Mouse (Mus musculus): Measurements from ENCODE around the gene Med18. TPM values are rescaled to one million over a fixed set of nuclear protein-coding genes. Genes with fewer than 3 reads are reported as not detected.

Med18 gene
- polyA plus RNA-seq, 1 experiment from 2014 or later = 25.2 TPM

GRCm38 (mm10) chr4:132411322-132412094, 52.2 kb downstream of the Med18 start:
- Histone ChIP-seq H3K4me1 (ENCODE audit: control insufficient read depth, insufficient read depth, low read length) (no peaks in the 10 kb centered on the region), H3K9me3 (replicated peaks; ENCODE audit: control insufficient read depth, low read length) (no peaks in the 10 kb centered on the region), H3K4me3 (ENCODE audit: low read depth, low read length) (no peak overlapping the region), H3K36me3 (replicated peaks; ENCODE audit: control insufficient read depth, insufficient read depth, low read depth, low read length) (no peaks in the 10 kb centered on the region), H3K4me2 (ENCODE audit: low read depth, low read length) (no peak overlapping the region), H3K27me3 (ENCODE audit: control insufficient read depth, insufficient read depth, low read length) (no peaks in the 10 kb centered on the region), H3K9ac (replicated peaks; ENCODE audit: low read length) (no peak overlapping the region), H3K27ac (replicated peaks; ENCODE audit: low read depth, low read length) (no peak overlapping the region)
- DNase-seq (ENCODE audit: low spot score) = peak; percentile 52
- WGBS = 62% methylated on average over 8 of the region's 8 CpGs
- ATAC-seq (replicated peaks; ENCODE audit: insufficient number of reproducible peaks, low FRiP score, low TSS enrichment, low read depth) = no peak

GRCm38 (mm10) chr4:132409587-132410229, 54.0 kb downstream of the Med18 start:
- Histone ChIP-seq H3K36me3 (replicated peaks; ENCODE audit: control insufficient read depth, insufficient read depth, low read depth, low read length) (no peaks in the 10 kb centered on the region; the same call in 1 of the 2 replicates), H3K9me3 (replicated peaks; ENCODE audit: control insufficient read depth, low read length) (no peaks in the 10 kb centered on the region), H3K4me2 (ENCODE audit: low read depth, low read length) (no peak overlapping the region), H3K27me3 (ENCODE audit: control insufficient read depth, insufficient read depth, low read length) (no peaks in the 10 kb centered on the region), H3K9ac (replicated peaks; ENCODE audit: low read length) (no peak overlapping the region), H3K27ac (replicated peaks; ENCODE audit: low read depth, low read length) (no peak overlapping the region), H3K4me1 (ENCODE audit: control insufficient read depth, insufficient read depth, low read length) (no peaks in the 10 kb centered on the region), H3K4me3 (ENCODE audit: low read depth, low read length) (no peak overlapping the region)
- ATAC-seq (replicated peaks; ENCODE audit: insufficient number of reproducible peaks, low FRiP score, low TSS enrichment, low read depth) (no peak), DNase-seq (ENCODE audit: low spot score) (no peak)
- WGBS = 90% methylated on average over 4 of the region's 4 CpGs

Other genes with a start within 250 kb of the Med18 start
- gene Gmeb1, start 202.3 kb downstream of the Med18 start, polyA plus RNA-seq (2014; fragmentation: Nextera tagmentation; extraction: Ambion mirVana) = 34.9 and 35.4 TPM in 2 replicates
- gene Taf12, start 189.5 kb downstream of the Med18 start, polyA plus RNA-seq (2014; fragmentation: Nextera tagmentation; extraction: Ambion mirVana) = 60.5 and 64.6 TPM in 2 replicates
- gene Rab42, start 160.5 kb downstream of the Med18 start, polyA plus RNA-seq (2014; fragmentation: Nextera tagmentation; extraction: Ambion mirVana) = 0.67 and 2.2 TPM in 2 replicates
- gene Trnau1ap, start 134.4 kb downstream of the Med18 start, polyA plus RNA-seq (2014; fragmentation: Nextera tagmentation; extraction: Ambion mirVana) = 76.6 and 79.7 TPM in 2 replicates
- gene Rcc1, start 110.3 kb downstream of the Med18 start, polyA plus RNA-seq (2014; fragmentation: Nextera tagmentation; extraction: Ambion mirVana) = 60.6 and 61.5 TPM in 2 replicates
- 23.1 and 26.6 TPM in 2 replicates for gene Phactr4, start 41.4 kb downstream of the Med18 start, polyA plus RNA-seq (2014; fragmentation: Nextera tagmentation; extraction: Ambion mirVana)
- gene Sesn2, start 46.6 kb upstream of the Med18 start, polyA plus RNA-seq (2014; fragmentation: Nextera tagmentation; extraction: Ambion mirVana) = 5.8 and 6.0 TPM in 2 replicates
- gene Atpif1, start 69.7 kb upstream of the Med18 start, polyA plus RNA-seq (2014; fragmentation: Nextera tagmentation; extraction: Ambion mirVana) = 1,114 and 1,125 TPM in 2 replicates
- gene Dnajc8, start 71.6 kb upstream of the Med18 start, polyA plus RNA-seq (2014; fragmentation: Nextera tagmentation; extraction: Ambion mirVana) = 249 and 255 TPM in 2 replicates
- 0.25 and 0.34 TPM in 2 replicates for gene Ptafr, start 100.1 kb upstream of the Med18 start, polyA plus RNA-seq (2014; fragmentation: Nextera tagmentation; extraction: Ambion mirVana)
- gene Eya3, start 175.1 kb upstream of the Med18 start, polyA plus RNA-seq (2014; fragmentation: Nextera tagmentation; extraction: Ambion mirVana) = 37.1 and 41.0 TPM in 2 replicates